Mouse (Mus musculus) heart, adult 2 months (tissue): ENCODE measurements around the gene Srrm4. TPM values are rescaled to one million over a fixed set of nuclear protein-coding genes. Genes with fewer than 3 reads are reported as not detected.

Experiments used
- DNase-seq, 2 experiments: peaks; one replicate each; pipeline ENCODE4 v3.0.0; 2021
- H3K27ac ChIP-seq: fragments of 200-600 bp; 2 replicates; pipeline ENCODE4 v1.8.1; 2022
- H3K27me3 ChIP-seq: fragments of 200-500 bp; 2 replicates; pipeline ENCODE4 v1.6.1; 2012; ENCODE audit warnings: mild to moderate bottlenecking, low read length, inconsistent platforms, mixed read lengths; ENCODE audit not compliant: control insufficient read depth, insufficient read depth
- H3K36me3 ChIP-seq: fragments of 200-500 bp; 2 replicates; pipeline ENCODE4 v1.6.1; 2012; ENCODE audit warnings: low read length, inconsistent platforms; ENCODE audit not compliant: control insufficient read depth, insufficient read depth
- H3K4me1 ChIP-seq: fragments of 200-500 bp; 2 replicates; pipeline ENCODE4 v1.6.1; 2011; ENCODE audit warnings: low read length; ENCODE audit not compliant: control insufficient read depth, insufficient read depth
- H3K4me3 ChIP-seq: fragments of 200-600 bp; 2 replicates; pipeline ENCODE4 v1.8.1; 2022
- H3K79me2 ChIP-seq: fragments of 200-500 bp; replicated peaks from 2 replicates; pipeline ENCODE4 v1.6.1; 2012; ENCODE audit warnings: mild to moderate bottlenecking, inconsistent platforms, low read length, moderate library complexity, mixed read lengths; ENCODE audit not compliant: control insufficient read depth, insufficient read depth
- H3K9ac ChIP-seq: fragments of 200-500 bp; 2 replicates; pipeline ENCODE4 v1.6.1; 2012; ENCODE audit warnings: low read depth, mild to moderate bottlenecking, control low read depth, inconsistent platforms, low read length, mixed read lengths
- CTCF ChIP-seq: fragments of 200-600 bp; IDR thresholded peaks from 2 replicates; pipeline ENCODE4 v1.8.1; 2022; ENCODE audit warnings: antibody characterized with exemption, mild to moderate bottlenecking, moderate library complexity
- EP300 ChIP-seq: fragments of 200-500 bp; IDR thresholded peaks from 2 replicates; pipeline ENCODE4 v1.6.1; 2011; ENCODE audit warnings: low read depth, low read length, control low read depth; ENCODE audit not compliant: insufficient read depth
- POLR2A ChIP-seq: fragments of 200-500 bp; IDR thresholded peaks from 2 replicates; pipeline ENCODE4 v1.6.1; 2011; ENCODE audit warnings: mild to moderate bottlenecking, low read depth, low read length, control low read depth; ENCODE audit not compliant: insufficient read depth
- WGBS: fragments of 180-500 bp; shearing (Covaris S2); methylation state at CpG from one replicate; pipeline ENCODE4 v1.1.7; 2018; 5-methylcytosine and 5-hydroxymethylcytosine counted together
- intact Hi-C: fragments of 180-260 bp; cut with DNase I; formaldehyde crosslinking; loops from one replicate; pipeline ENCODE4 v1.15.1; 2025
- polyA plus RNA-seq: library from polyadenylated mRNA; depleted of rRNA; stranded (reverse); fragments of >200 nt; gene quantifications from 2 replicates; pipeline ENCODE4 v1.2.3, GENCODE M21; 2012
- total RNA-seq, 2 experiments: library from RNA; stranded (reverse); gene quantifications; 2 replicates each; pipeline ENCODE4 v1.2.3; 2021

Srrm4 gene
- total and polyA plus RNA-seq, 3 experiments, result 7.7 to 12.2 (median 9.3) TPM

- Histone ChIP-seq H3K36me3 (no peaks in the 10 kb centered on the region), H3K27me3 (no peaks in the 10 kb centered on the region), H3K9ac (no peak overlapping the region), H3K4me1 (no peaks in the 10 kb centered on the region), H3K4me3 (no peak overlapping the region), H3K27ac (no peak overlapping the region), H3K79me2 (no peaks in the 10 kb centered on the region)
- no peak for DNase-seq
- intact Hi-C loops, result no loop called here
- no peak for TF ChIP-seq POLR2A
- no peak for TF ChIP-seq CTCF
- TF ChIP-seq EP300, result no peak
Measured at GRCm38 (mm10) chr5:116552584-116552983, 39.0 kb downstream of the Srrm4 start.

DNA sequence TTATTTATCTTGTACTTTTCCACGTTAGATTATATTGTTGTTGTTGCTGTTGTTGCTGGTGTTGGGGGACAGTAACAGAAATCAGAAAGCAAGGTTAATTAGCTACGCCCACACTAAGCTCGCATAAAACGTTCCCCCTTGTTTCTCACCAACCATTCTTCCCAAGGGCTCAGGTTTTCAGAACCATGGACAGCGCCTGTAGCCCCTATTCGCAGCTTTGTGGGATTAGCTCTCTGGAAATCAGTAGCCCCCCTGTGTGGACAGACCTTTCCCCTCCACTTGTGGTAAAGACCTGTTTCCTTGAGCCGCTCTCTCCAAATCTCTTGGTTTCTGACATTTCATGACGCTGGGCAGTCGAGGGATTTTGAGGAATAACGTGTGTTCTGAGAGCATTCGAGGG, 45.9 kb downstream of the Srrm4 start:
- Histone ChIP-seq H3K27me3 (no peaks in the 10 kb centered on the region), H3K27ac (no peak overlapping the region), H3K9ac (no peak overlapping the region), H3K4me3 (no peak overlapping the region), H3K36me3 (no peaks in the 10 kb centered on the region), H3K79me2 (no peaks in the 10 kb centered on the region), H3K4me1 (no peaks in the 10 kb centered on the region)
- intact Hi-C loops, result no loop called here
- 34% methylated on average over 11 of the region's 11 CpGs for WGBS
- DNase-seq, result no peak
- no peak for TF ChIP-seq CTCF
- TF ChIP-seq EP300, result no peak
- no peak for TF ChIP-seq POLR2A

DNA sequence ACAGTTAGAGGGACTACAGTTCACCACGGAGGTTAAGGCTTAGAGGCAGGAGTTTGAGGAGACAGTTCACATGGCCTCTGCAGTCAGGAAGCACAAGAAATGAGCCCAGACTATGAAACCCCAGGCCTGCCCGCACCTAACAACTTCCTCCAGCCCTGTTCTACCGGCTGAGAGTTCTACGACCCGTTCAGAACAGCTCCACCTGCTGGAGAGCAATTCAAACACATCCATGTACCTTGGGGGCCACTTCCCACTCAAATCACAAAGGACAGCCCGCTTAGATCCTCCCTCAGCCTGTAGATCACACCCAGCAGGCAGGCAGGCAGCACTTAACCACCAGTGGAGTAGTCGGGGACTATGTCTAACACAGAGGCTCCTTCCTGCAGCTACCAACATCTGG, 49.3 kb downstream of the Srrm4 start:
- no peaks in the 10 kb centered on the region for H3K4me1 ChIP-seq
- no peaks in the 10 kb centered on the region for H3K36me3 ChIP-seq
- H3K9ac ChIP-seq, result no peak overlapping the region
- 62% methylated on average over 7 of the region's 7 CpGs for WGBS
- no peak overlapping the region for H3K4me3 ChIP-seq
- no peak for DNase-seq
- no peaks in the 10 kb centered on the region for H3K79me2 ChIP-seq
- no peak overlapping the region for H3K27ac ChIP-seq
- TF ChIP-seq EP300 (no peak), CTCF (peak; percentile 28), POLR2A (no peak)
- intact Hi-C loops, result no loop called here
- H3K27me3 ChIP-seq, result no peaks in the 10 kb centered on the region

DNA sequence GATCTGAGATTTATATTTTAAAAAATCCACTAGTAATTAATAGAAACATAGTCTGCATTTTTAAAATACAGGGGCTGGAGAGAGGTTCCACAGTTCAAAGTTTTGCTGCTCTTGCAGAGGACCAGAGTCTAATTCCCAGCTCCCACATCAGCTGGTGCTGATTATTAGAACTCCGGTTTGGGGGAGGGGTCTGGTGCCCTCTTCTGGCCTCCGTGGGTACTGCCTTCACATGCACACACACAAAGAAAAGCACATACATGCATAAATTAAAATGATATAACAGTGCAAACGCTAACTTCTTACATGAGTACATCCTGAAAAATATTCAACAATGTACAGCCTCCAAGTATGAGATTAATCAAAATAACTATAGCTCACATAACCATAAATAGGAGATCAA, 50.5 kb downstream of the Srrm4 start:
- Histone ChIP-seq H3K9ac (no peak overlapping the region), H3K36me3 (no peaks in the 10 kb centered on the region), H3K79me2 (no peaks in the 10 kb centered on the region), H3K4me3 (no peak overlapping the region), H3K27me3 (no peaks in the 10 kb centered on the region), H3K27ac (no peak overlapping the region), H3K4me1 (no peaks in the 10 kb centered on the region)
- 89% methylated on average over 3 of the region's 3 CpGs for WGBS
- DNase-seq, result no peak
- intact Hi-C loops, result no loop called here
- TF ChIP-seq EP300, result no peak
- peak; percentile 53 for TF ChIP-seq CTCF

GRCm38 (mm10) chr5:116539360-116539759, 52.3 kb downstream of the Srrm4 start:
- no peak overlapping the region for H3K27ac ChIP-seq
- 18% methylated on average over 3 of the region's 3 CpGs for WGBS

GRCm38 (mm10) chr5:116538491-116538890, 53.1 kb downstream of the Srrm4 start:
- Histone ChIP-seq H3K27me3 (no peaks in the 10 kb centered on the region), H3K27ac (no peak overlapping the region), H3K4me3 (no peak overlapping the region), H3K79me2 (no peaks in the 10 kb centered on the region), H3K9ac (no peak overlapping the region), H3K4me1 (no peaks in the 10 kb centered on the region), H3K36me3 (no peaks in the 10 kb centered on the region)
- intact Hi-C loops, result no loop called here
- DNase-seq, result no peak
- 55% methylated on average over 3 of the region's 3 CpGs for WGBS
- TF ChIP-seq EP300 (no peak), POLR2A (no peak), CTCF (peak; percentile 40)

More at GRCm38 (mm10) chr5:116539360-116539759, 52.3 kb downstream of the Srrm4 start:
- no peaks in the 10 kb centered on the region for H3K27me3 ChIP-seq
- H3K4me1 ChIP-seq, result no peaks in the 10 kb centered on the region
- no peak overlapping the region for H3K4me3 ChIP-seq
- H3K36me3 ChIP-seq, result no peaks in the 10 kb centered on the region
- H3K9ac ChIP-seq, result no peak overlapping the region
- TF ChIP-seq POLR2A (no peak), CTCF (no peak), EP300 (no peak)
- no peaks in the 10 kb centered on the region for H3K79me2 ChIP-seq
- intact Hi-C loops, result no loop called here
- DNase-seq, result no peak
